Mouse (Mus musculus) megakaryocyte progenitor cell, adult 5-6 weeks (primary cell): Measurements from ENCODE around the gene Vmn1r172. TPM values are rescaled to one million over a fixed set of nuclear protein-coding genes. Genes with fewer than 3 reads are reported as not detected.
"Not testable (repeated sequence)": the region's sequence is repeated elsewhere in the genome, so short reads cannot be mapped to it uniquely, and the experiment has no call there.

Experiments
- ATAC-seq: replicated peaks from 2 replicates; pipeline ENCODE4 v1.8.0; 2016; ENCODE audit warnings: mild to moderate bottlenecking, moderate TSS enrichment, inconsistent platforms; ENCODE audit not compliant: poor library complexity
- total RNA-seq, 2 experiments: library from RNA; stranded (forward) in 1 of 2; stranded (reverse) in 1 of 2; fragments of 157-497, 149-512 nt in 1 of 2; fragments of 200-1000 nt in 1 of 2; gene quantifications; 2 replicates each; pipeline versions ENCODE4 v1.2.3 to v1.2.4; 2015 to 2017

The Vmn1r172 gene
- total RNA-seq (2015) (not detected in 2 replicates), total RNA-seq (2017) (not detected in 2 replicates)

DNA sequence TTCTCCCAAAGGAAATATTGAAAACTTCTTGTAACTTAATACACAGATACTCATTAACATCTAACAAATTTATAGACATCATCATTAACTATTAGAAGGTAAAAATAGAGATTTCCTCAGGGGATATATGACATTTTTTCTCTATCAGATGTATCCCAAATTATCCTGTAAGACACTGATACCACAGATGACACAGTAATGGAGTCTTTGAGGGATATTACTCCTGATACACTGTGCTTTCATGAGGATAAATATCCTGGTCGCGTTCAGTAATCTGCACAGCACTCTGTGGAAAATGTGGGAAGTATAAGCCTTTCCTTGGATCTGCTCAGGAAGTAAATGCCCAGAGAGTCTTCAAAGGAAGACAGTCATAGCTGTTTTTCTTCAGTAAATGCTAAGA is at the start of gene Vmn1r172:
TSS of gene Vmn1r172 (plus strand) at position 301 of the 400 bp plus-strand sequence.
- no peak for ATAC-seq

DNA sequence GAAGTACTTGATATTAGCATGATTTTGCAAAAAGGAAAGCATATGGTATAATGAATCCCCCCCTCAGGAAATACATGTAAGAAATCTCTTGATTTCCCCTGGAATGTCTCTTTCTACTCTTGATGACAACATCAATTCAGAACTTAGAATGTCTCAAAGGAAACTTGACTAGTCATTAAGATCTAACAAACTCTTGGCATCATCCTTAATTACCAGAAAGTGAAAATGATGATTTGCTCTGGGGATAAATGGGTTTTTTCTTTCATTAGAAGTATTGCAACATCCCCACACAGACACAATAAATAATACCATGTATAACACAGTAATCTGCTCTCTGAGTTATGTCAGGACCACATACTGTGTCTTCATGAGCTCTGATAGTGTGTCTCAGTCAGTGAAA is 27.7 kb upstream of the Vmn1r172 start, which contains the start of gene Vmn1r171:
TSS of gene Vmn1r171 (plus strand) at position 301 of the 400 bp plus-strand sequence.
- no peak for ATAC-seq

DNA sequence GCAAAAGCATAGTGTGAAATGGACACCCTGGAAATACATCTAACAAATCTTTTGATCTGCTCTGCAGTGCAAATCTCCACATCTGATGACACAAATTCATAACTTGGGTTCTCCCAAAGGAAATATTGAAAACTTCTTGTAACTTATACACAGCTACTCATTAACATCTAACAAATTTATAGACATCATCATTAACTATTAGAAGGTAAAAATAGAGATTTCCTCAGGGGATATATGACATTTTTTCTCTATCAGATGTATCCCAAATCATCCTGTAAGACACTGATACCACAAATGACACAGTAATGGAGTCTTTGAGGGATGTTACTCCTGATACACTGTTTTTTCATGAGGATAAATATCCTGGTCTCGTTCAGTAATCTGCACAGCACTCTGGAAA is 42.3 kb downstream of the Vmn1r172 start, which contains the start of gene Vmn1r173:
TSS of gene Vmn1r173 (plus strand) at position 301 of the 400 bp plus-strand sequence.
- not testable (repeated sequence) for ATAC-seq

Other genes with a start within 250 kb of the Vmn1r172 start
- not detected in 2 replicates for gene Vmn1r167, start 151.1 kb upstream of the Vmn1r172 start, total RNA-seq (2015)
- gene Vmn1r167, start 151.1 kb upstream of the Vmn1r172 start, total RNA-seq (2017): not detected in 2 replicates
- not detected in 2 replicates for gene Vmn1r168, start 118.6 kb upstream of the Vmn1r172 start, total RNA-seq (2015)
- not detected in 2 replicates for gene Vmn1r168, start 118.6 kb upstream of the Vmn1r172 start, total RNA-seq (2017)
- gene Vmn1r169, start 82.8 kb upstream of the Vmn1r172 start, total RNA-seq (2015): not detected in 2 replicates
- not detected in 2 replicates for gene Vmn1r169, start 82.8 kb upstream of the Vmn1r172 start, total RNA-seq (2017)
- gene Vmn1r170, start 52.1 kb upstream of the Vmn1r172 start, total RNA-seq (2015): not detected in 2 replicates
- gene Vmn1r170, start 52.1 kb upstream of the Vmn1r172 start, total RNA-seq (2017): not detected in 2 replicates
- gene Vmn1r171, start 27.6 kb upstream of the Vmn1r172 start, total RNA-seq (2015): not detected in 2 replicates
- not detected in 2 replicates for gene Vmn1r171, start 27.6 kb upstream of the Vmn1r172 start, total RNA-seq (2017)
- not detected in 2 replicates for gene Vmn1r173, start 42.4 kb downstream of the Vmn1r172 start, total RNA-seq (2015)
- not detected in 2 replicates for gene Vmn1r173, start 42.4 kb downstream of the Vmn1r172 start, total RNA-seq (2017)
- gene Vmn1r174, start 94.0 kb downstream of the Vmn1r172 start, total RNA-seq (2015): not detected in 2 replicates
- not detected in 2 replicates for gene Vmn1r174, start 94.0 kb downstream of the Vmn1r172 start, total RNA-seq (2017)
- gene Vmn1r175, start 152.3 kb downstream of the Vmn1r172 start, total RNA-seq (2015): not detected in 2 replicates
- gene Vmn1r175, start 152.3 kb downstream of the Vmn1r172 start, total RNA-seq (2017): not detected in 2 replicates
- not detected in 2 replicates for gene Vmn1r176, start 179.1 kb downstream of the Vmn1r172 start, total RNA-seq (2015)
- gene Vmn1r176, start 179.1 kb downstream of the Vmn1r172 start, total RNA-seq (2017): not detected in 2 replicates
- not detected in 2 replicates for gene Vmn1r177, start 208.1 kb downstream of the Vmn1r172 start, total RNA-seq (2015)
- gene Vmn1r177, start 208.1 kb downstream of the Vmn1r172 start, total RNA-seq (2017): not detected in 2 replicates
- gene Vmn1r178, start 233.7 kb downstream of the Vmn1r172 start, total RNA-seq (2015): not detected in 2 replicates
- gene Vmn1r178, start 233.7 kb downstream of the Vmn1r172 start, total RNA-seq (2017): not detected in 2 replicates